Mouse (Mus musculus): ENCODE measurements at regions not wholly inside any gene's neighbourhood (a gene's known extent, or its start where the extent isn't known, plus 50 kb on each side); places are given as distances from the start of the nearest gene placed in this dataset.
"Not testable (repeated sequence)": the region's sequence is repeated elsewhere in the genome, so short reads cannot be mapped to it uniquely, and the experiment has no call there.

- Histone ChIP-seq H3K27ac (replicated peaks; ENCODE audit: insufficient read depth, low read depth, low read length) (no peak overlapping the region), H3K79me2 (ENCODE audit: control insufficient read depth, insufficient read depth, low read length) (no peaks in the 10 kb centered on the region), H3K9ac (ENCODE audit: low read depth, low read length) (no peak overlapping the region), H3K27me3 (ENCODE audit: control insufficient read depth, insufficient read depth, low read length) (no peaks in the 10 kb centered on the region), H3K4me3 (ENCODE audit: insufficient read depth, low read depth, low read length) (no peak overlapping the region), H3K36me3 (ENCODE audit: control insufficient read depth, insufficient read depth, low read length) (no peaks in the 10 kb centered on the region), H3K4me1 (ENCODE audit: control insufficient read depth, insufficient read depth, low read length) (no peaks in the 10 kb centered on the region)
- WGBS, result 77% methylated on average over 7 of the region's 7 CpGs
- DNase-seq (ENCODE audit: extremely low read depth, low read depth, low spot score), result no peak
- TF ChIP-seq POLR2A (IDR thresholded peaks at IDR 0.05; ENCODE audit: extremely low read depth, insufficient read depth, low read length) (no peak), CTCF (IDR thresholded peaks at IDR 0.05; ENCODE audit: low read depth, low read length) (no peak)
Measured at GRCm38 (mm10) chr3:101209546-101209945, 78.2 kb downstream of the Cd2 start.

DNA sequence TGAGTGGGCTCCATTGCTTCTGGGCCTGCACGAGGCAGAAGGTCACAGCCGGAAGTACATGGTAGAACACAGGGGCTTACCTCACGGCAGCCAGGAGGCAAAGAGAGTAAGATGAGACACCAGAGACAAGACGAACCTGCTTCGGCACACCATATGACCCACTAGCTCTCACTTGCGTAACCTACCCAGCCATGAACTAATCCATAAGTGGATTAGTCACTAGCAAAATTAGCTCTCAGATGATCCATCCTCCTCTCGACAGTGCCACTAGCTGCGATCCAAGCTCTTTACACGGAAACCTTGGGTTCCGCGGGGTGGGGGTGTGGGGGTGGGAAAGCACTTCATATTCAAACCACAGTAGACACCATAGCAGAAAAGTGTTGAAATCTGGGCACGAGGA, 79.0 kb downstream of the Cd2 start:
- no peak overlapping the region for H3K4me3 ChIP-seq (ENCODE audit: insufficient read depth, low read depth, low read length)
- TF ChIP-seq CTCF (IDR thresholded peaks at IDR 0.05; ENCODE audit: low read depth, low read length) (no peak), POLR2A (IDR thresholded peaks at IDR 0.05; ENCODE audit: extremely low read depth, insufficient read depth, low read length) (no peak)
- 87% methylated on average over 12 of the region's 12 CpGs for WGBS
- DNase-seq (ENCODE audit: extremely low read depth, low read depth, low spot score), result no peak
- no peaks in the 10 kb centered on the region for H3K36me3 ChIP-seq (ENCODE audit: control insufficient read depth, insufficient read depth, low read length)
- no peaks in the 10 kb centered on the region for H3K79me2 ChIP-seq (ENCODE audit: control insufficient read depth, insufficient read depth, low read length)
- H3K9ac ChIP-seq (ENCODE audit: low read depth, low read length), result no peak overlapping the region
- no peak overlapping the region for H3K27ac ChIP-seq (replicated peaks; ENCODE audit: insufficient read depth, low read depth, low read length)
- H3K27me3 ChIP-seq (ENCODE audit: control insufficient read depth, insufficient read depth, low read length), result no peaks in the 10 kb centered on the region
- no peaks in the 10 kb centered on the region for H3K4me1 ChIP-seq (ENCODE audit: control insufficient read depth, insufficient read depth, low read length)

GRCm38 (mm10) chr3:101206172-101206571, 81.6 kb downstream of the Cd2 start:
- not testable (repeated sequence) for DNase-seq (ENCODE audit: extremely low read depth, low read depth, low spot score); H3K27ac ChIP-seq (replicated peaks; ENCODE audit: insufficient read depth, low read depth, low read length); H3K79me2 ChIP-seq (ENCODE audit: control insufficient read depth, insufficient read depth, low read length); H3K27me3 ChIP-seq (ENCODE audit: control insufficient read depth, insufficient read depth, low read length); H3K4me3 ChIP-seq (ENCODE audit: insufficient read depth, low read depth, low read length); H3K36me3 ChIP-seq (ENCODE audit: control insufficient read depth, insufficient read depth, low read length); H3K9ac ChIP-seq (ENCODE audit: low read depth, low read length); H3K4me1 ChIP-seq (ENCODE audit: control insufficient read depth, insufficient read depth, low read length)
- 95% methylated on average over 13 of the region's 13 CpGs for WGBS

GRCm38 (mm10) chr3:101194725-101195124, 84.6 kb upstream of the Ptgfrn start:
- Histone ChIP-seq H3K27ac (replicated peaks; ENCODE audit: insufficient read depth, low read depth, low read length) (no peak overlapping the region), H3K36me3 (ENCODE audit: control insufficient read depth, insufficient read depth, low read length) (no peaks in the 10 kb centered on the region), H3K4me3 (ENCODE audit: insufficient read depth, low read depth, low read length) (no peak overlapping the region), H3K79me2 (ENCODE audit: control insufficient read depth, insufficient read depth, low read length) (no peaks in the 10 kb centered on the region), H3K9ac (ENCODE audit: low read depth, low read length) (no peak overlapping the region), H3K4me1 (ENCODE audit: control insufficient read depth, insufficient read depth, low read length) (no peaks in the 10 kb centered on the region), H3K27me3 (ENCODE audit: control insufficient read depth, insufficient read depth, low read length) (no peaks in the 10 kb centered on the region)
- 90% methylated on average over 5 of the region's 5 CpGs for WGBS
- no peak for DNase-seq (ENCODE audit: extremely low read depth, low read depth, low spot score)
- TF ChIP-seq POLR2A (IDR thresholded peaks at IDR 0.05; ENCODE audit: extremely low read depth, insufficient read depth, low read length) (no peak), CTCF (IDR thresholded peaks at IDR 0.05; ENCODE audit: low read depth, low read length) (no peak)

GRCm38 (mm10) chr3:101194319-101194718, 84.2 kb upstream of the Ptgfrn start:
- Histone ChIP-seq H3K9ac (ENCODE audit: low read depth, low read length) (no peak overlapping the region), H3K36me3 (ENCODE audit: control insufficient read depth, insufficient read depth, low read length) (no peaks in the 10 kb centered on the region), H3K4me3 (ENCODE audit: insufficient read depth, low read depth, low read length) (no peak overlapping the region), H3K79me2 (ENCODE audit: control insufficient read depth, insufficient read depth, low read length) (no peaks in the 10 kb centered on the region), H3K27ac (replicated peaks; ENCODE audit: insufficient read depth, low read depth, low read length) (no peak overlapping the region), H3K27me3 (ENCODE audit: control insufficient read depth, insufficient read depth, low read length) (no peaks in the 10 kb centered on the region), H3K4me1 (ENCODE audit: control insufficient read depth, insufficient read depth, low read length) (no peaks in the 10 kb centered on the region)
- no peak for DNase-seq (ENCODE audit: extremely low read depth, low read depth, low spot score)
- 84% methylated on average over 5 of the region's 5 CpGs for WGBS
- no peak for TF ChIP-seq POLR2A (IDR thresholded peaks at IDR 0.05; ENCODE audit: extremely low read depth, insufficient read depth, low read length)
- TF ChIP-seq CTCF (IDR thresholded peaks at IDR 0.05; ENCODE audit: low read depth, low read length), result no peak

DNA sequence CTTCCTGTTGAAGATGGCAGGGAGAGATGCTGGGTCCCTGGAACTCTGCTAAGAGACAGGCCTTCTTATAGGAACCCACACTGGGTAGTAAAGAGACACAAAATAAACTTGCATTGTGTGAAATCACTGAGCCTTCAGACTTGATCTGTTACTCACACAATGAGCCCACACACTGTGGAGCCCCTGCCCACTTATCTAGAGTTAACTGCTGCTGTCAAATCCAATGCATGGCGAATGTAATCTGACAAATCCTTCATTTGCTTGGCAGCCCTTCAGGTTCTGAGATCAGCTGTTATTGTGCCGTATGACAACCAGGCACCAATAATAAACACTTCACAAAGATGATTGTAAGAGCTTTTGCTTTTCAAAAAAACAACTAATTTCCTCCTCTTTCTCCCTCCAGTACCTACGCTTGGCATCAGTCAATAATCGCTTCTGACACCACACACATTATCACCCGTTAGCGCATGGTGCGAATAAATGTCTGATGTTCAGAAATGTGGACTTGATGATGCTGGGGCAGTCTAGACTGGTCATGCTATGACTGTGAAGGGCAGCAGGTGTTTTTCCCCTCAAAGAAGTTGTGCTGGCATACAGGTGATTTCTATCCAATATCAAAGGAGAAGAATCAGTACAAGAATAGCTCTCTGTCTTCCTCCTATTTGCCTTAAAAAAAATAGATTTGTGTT, 81.4 kb upstream of the Ptgfrn start:
- H3K9ac ChIP-seq (ENCODE audit: low read depth, low read length), result no peak overlapping the region
- H3K79me2 ChIP-seq (ENCODE audit: control insufficient read depth, insufficient read depth, low read length), result no peaks in the 10 kb centered on the region
- no peak overlapping the region for H3K4me3 ChIP-seq (ENCODE audit: insufficient read depth, low read depth, low read length)
- DNase-seq (ENCODE audit: extremely low read depth, low read depth, low spot score), result no peak
- no peaks in the 10 kb centered on the region for H3K27me3 ChIP-seq (ENCODE audit: control insufficient read depth, insufficient read depth, low read length)
- WGBS, result 88% methylated on average over 7 of the region's 7 CpGs
- TF ChIP-seq POLR2A (IDR thresholded peaks at IDR 0.05; ENCODE audit: extremely low read depth, insufficient read depth, low read length), result no peak
- TF ChIP-seq CTCF (IDR thresholded peaks at IDR 0.05; ENCODE audit: low read depth, low read length), result no peak
- no peaks in the 10 kb centered on the region for H3K36me3 ChIP-seq (ENCODE audit: control insufficient read depth, insufficient read depth, low read length)
- H3K27ac ChIP-seq (replicated peaks; ENCODE audit: insufficient read depth, low read depth, low read length), result no peak overlapping the region
- H3K4me1 ChIP-seq (ENCODE audit: control insufficient read depth, insufficient read depth, low read length), result no peaks in the 10 kb centered on the region

Data from liver, adult 2 months (tissue).